Mouse (Mus musculus) bone marrow, adult 2 months (tissue): ENCODE data around the gene Fancc.

Experiments used
- CTCF ChIP-seq: fragments of 200-500 bp; IDR thresholded peaks from 2 replicates; pipeline ENCODE4 v1.5.1; 2011; ENCODE audit warnings: low read length, control low read depth; ENCODE audit not compliant: control insufficient read depth, insufficient read depth
- POLR2A ChIP-seq: fragments of 200-500 bp; IDR thresholded peaks from 2 replicates; pipeline ENCODE4 v1.6.1; 2011; ENCODE audit warnings: low read depth, mild to moderate bottlenecking, control low read depth, low read length, borderline replicate concordance; ENCODE audit not compliant: control insufficient read depth

GRCm38 (mm10) chr13:63543459-63543858 is 46.4 kb upstream of the Fancc start:
- TF ChIP-seq CTCF = no peak
- TF ChIP-seq POLR2A = no peak
